Mouse (Mus musculus): Measurements from ENCODE around the gene Rbbp7.

Rbbp7 gene

GRCm38 (mm10) chrX:162800371-162800770 lies 40.2 kb downstream of the Rbbp7 start:
- DNase-seq (ENCODE audit: low spot score in 2 of 2) = peak; percentile 6 to 11

GRCm38 (mm10) chrX:162828016-162828415 lies 67.8 kb downstream of the Rbbp7 start:
- DNase-seq (ENCODE audit: low spot score in 2 of 2) = peak in 1 of 2 experiments; percentile 12

Measured in urinary bladder, postnatal 36 days (tissue).